Mouse (Mus musculus): ENCODE measurements around the gene Swap70. TPM values are rescaled to one million over a fixed set of nuclear protein-coding genes. Genes with fewer than 3 reads are reported as not detected.

The Swap70 gene
- total and polyA plus RNA-seq, 3 experiments: 18.3 to 23.3 TPM; not detected in 1

DNA sequence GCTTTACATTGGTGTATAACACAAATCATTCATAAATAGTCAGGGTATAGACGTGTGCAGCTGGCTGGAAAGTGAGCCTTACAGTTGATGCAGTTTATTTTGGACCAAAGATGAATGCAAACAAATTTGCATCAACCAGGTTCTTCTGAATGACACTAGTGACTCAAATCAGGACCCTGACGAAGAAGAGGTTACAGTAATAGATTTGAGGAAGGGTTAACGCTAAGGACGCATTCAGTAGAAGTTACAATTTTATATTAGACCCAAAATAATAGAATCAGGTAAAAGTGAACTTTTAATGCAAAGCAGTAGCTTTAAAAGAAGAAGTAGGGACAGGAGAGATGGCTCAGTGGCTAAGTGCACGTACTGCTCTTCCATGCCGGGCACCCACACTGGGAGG, 19.6 kb upstream of the Swap70 start:
- Histone ChIP-seq H3K79me2 (ENCODE audit: control insufficient read depth, insufficient read depth, low read length, poor library complexity) (no peaks in the 10 kb centered on the region), H3K27me3 (ENCODE audit: control insufficient read depth in 1 of 2, insufficient read depth in 2 of 2, low read length in 2 of 2) (peaks cover 0 to 1% of the 10 kb centered on the region in 2 experiments; a peak in 2 of 4 replicates), H3K27ac (ENCODE audit: control insufficient read depth, low read depth, low read length) (no peak overlapping the region), H3K4me3 (ENCODE audit: control insufficient read depth in 1 of 2, insufficient read depth in 1 of 2, low read depth in 2 of 2, low read length in 2 of 2) (no peak overlapping the region), H3K4me1 (ENCODE audit: control insufficient read depth in 1 of 2, insufficient read depth in 2 of 2, low read length in 2 of 2) (0 out of 4 replicates have a peak, but pooled peaks cover 0 to 3% of the 10 kb centered on the region in 2 experiments), H3K9ac (ENCODE audit: control insufficient read depth, low read depth, low read length, poor library complexity, severe bottlenecking) (no peak overlapping the region), H3K9me3 (replicated peaks; ENCODE audit: insufficient read depth, low read length) (no peaks in the 10 kb centered on the region), H3K36me3 (ENCODE audit: control insufficient read depth in 1 of 2, insufficient read depth in 2 of 2, low read length in 2 of 2) (no peaks in the 10 kb centered on the region)
- TF ChIP-seq TBP (IDR thresholded peaks at IDR 0.05; ENCODE audit: low read depth, low read length) (no peak), SIN3A (IDR thresholded peaks at IDR 0.05; ENCODE audit: low read length) (no peak), TCF12 (IDR thresholded peaks at IDR 0.05; ENCODE audit: low read depth, low read length) (no peak), CTCF (IDR thresholded peaks at IDR 0.05 in 2 of 3, conservative IDR thresholded peaks at IDR 0.05 in 1 of 3; ENCODE audit: control insufficient read depth in 1 of 3, insufficient read depth in 1 of 3, low read depth in 2 of 3, low read length in 3 of 3, poor library complexity in 1 of 3, severe bottlenecking in 1 of 3) (no peak), ZNF384 (IDR thresholded peaks at IDR 0.05; ENCODE audit: low read depth, low read length) (no peak), ZMIZ1 (IDR thresholded peaks at IDR 0.05; ENCODE audit: low read depth, low read length) (no peak), ETS1 (IDR thresholded peaks at IDR 0.05; ENCODE audit: low read depth, low read length) (no peak), UBTF (IDR thresholded peaks at IDR 0.05; ENCODE audit: borderline replicate concordance, insufficient read depth, low read depth, low read length) (no peak), MAFK (IDR thresholded peaks at IDR 0.05; ENCODE audit: borderline replicate concordance, low read depth, low read length) (no peak), ZC3H11A (IDR thresholded peaks at IDR 0.05; ENCODE audit: low read depth, low read length) (no peak)
- DNase-seq (ENCODE audit: low read depth, low spot score): no peak

DNA sequence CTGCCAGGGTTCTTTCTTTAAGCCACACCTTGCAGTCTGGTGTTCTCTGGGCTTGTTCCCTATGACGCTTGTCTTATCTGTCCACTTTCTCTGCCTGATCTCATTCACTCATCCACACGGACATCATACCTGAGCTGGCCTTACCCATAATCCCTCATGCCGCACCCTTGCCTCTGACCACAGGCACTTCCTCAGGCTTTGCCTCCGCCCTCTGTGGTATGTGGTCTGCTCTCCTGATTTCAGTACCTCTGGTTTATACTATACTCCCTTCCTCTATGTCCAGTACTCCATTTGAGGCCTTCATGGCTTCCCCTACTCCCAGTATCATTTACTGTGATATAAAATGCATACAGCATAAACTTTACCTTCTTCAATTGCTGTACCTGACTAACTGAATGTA, 17.3 kb upstream of the Swap70 start:
- H3K9me3 ChIP-seq (replicated peaks; ENCODE audit: insufficient read depth, low read length): no peaks in the 10 kb centered on the region
- no peak overlapping the region for H3K27ac ChIP-seq (ENCODE audit: control insufficient read depth, low read depth, low read length)
- no peak for TF ChIP-seq ELF1 (IDR thresholded peaks at IDR 0.05; ENCODE audit: low read depth, low read length)
- no peak for TF ChIP-seq RAD21 (IDR thresholded peaks at IDR 0.05; ENCODE audit: low read depth, low read length)
- no peak for TF ChIP-seq ZC3H11A (IDR thresholded peaks at IDR 0.05; ENCODE audit: low read depth, low read length)
- no peak for TF ChIP-seq KAT2A (conservative IDR thresholded peaks at IDR 0.05; ENCODE audit: low read depth, low read length)
- no peak for TF ChIP-seq JUND (IDR thresholded peaks at IDR 0.05; ENCODE audit: low read depth, low read length)
- no peak for TF ChIP-seq USF2 (IDR thresholded peaks at IDR 0.05; ENCODE audit: borderline replicate concordance in 1 of 2, insufficient read depth in 1 of 2, low read depth in 1 of 2, low read length in 2 of 2)
- H3K36me3 ChIP-seq (ENCODE audit: control insufficient read depth in 1 of 2, insufficient read depth in 2 of 2, low read length in 2 of 2): peaks cover 0 to 2% of the 10 kb centered on the region in 2 experiments; a peak in 2 of 4 replicates
- H3K27me3 ChIP-seq (ENCODE audit: control insufficient read depth in 1 of 2, insufficient read depth in 2 of 2, low read length in 2 of 2): no peaks in the 10 kb centered on the region; a peak in 1 of 4 replicates
- no peak overlapping the region for H3K4me3 ChIP-seq (ENCODE audit: control insufficient read depth in 1 of 2, insufficient read depth in 1 of 2, low read depth in 2 of 2, low read length in 2 of 2)
- no peaks in the 10 kb centered on the region for H3K79me2 ChIP-seq (ENCODE audit: control insufficient read depth, insufficient read depth, low read length, poor library complexity)
- H3K9ac ChIP-seq (ENCODE audit: control insufficient read depth, low read depth, low read length, poor library complexity, severe bottlenecking): no peak overlapping the region
- no peak for DNase-seq (ENCODE audit: low read depth, low spot score)
- H3K4me1 ChIP-seq (ENCODE audit: control insufficient read depth in 1 of 2, insufficient read depth in 2 of 2, low read length in 2 of 2): peaks cover 2 to 7% of the 10 kb centered on the region in 2 experiments; a peak in 3 of 4 replicates
